10 mouse cellular contexts compared by ENCODE assay signal in the genomic region with DNA sequence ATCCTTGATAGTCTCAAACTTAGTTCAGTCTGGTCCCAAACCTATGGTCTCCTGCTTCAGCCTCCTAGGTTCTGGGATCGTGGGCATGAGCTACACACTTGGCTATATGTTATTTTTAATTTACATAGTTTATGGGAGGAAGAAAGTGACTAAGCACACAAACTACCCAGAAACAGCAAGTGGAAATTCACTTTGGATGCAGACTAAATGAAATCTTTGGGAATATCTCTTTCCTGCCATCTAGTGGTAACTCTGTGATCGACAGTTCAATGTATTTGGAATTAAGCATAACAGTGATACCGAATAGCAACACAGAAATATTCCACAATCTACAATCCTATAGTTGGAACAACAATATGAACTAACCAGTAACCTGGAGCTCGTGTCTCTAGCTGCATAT. TPM values are rescaled to one million over a fixed set of nuclear protein-coding genes. Genes with fewer than 3 reads are reported as not detected.
DNase-seq lines count a peak whose midpoint lies in the region; ATAC-seq and TF ChIP-seq lines count a peak whose summit lies in the region.
"Had no signal": no experiment of that assay in that cellular context is flagged by ENCODE, and none has a peak within 500 bp of the region (broad histone marks: within the 10 kb centered on the region; RNA-seq: fewer than 3 reads in every experiment).

No protein-coding gene starts in this region.

- H3K4me1 ChIP-seq in neural tube, embryonic 11.5 days (ENCODE audit: control insufficient read depth, insufficient read depth, low read length), result no peaks in the 10 kb centered on the region
- 0 out of 2 replicates have a peak, but pooled peaks cover 2% of the 10 kb centered on the region for H3K4me1 ChIP-seq in forebrain, embryonic 15.5 days
- H3K4me1 ChIP-seq: heart, embryonic 13.5 days had no signal

- no peak for DNase-seq in frontal cortex, postnatal 14 days (ENCODE audit: low spot score in 2 of 2)
- DNase-seq in neural tube, embryonic 11.5 days (ENCODE audit: low spot score), result peak; percentile 12
- no peak for DNase-seq in neural tube, embryonic 10.5 days (ENCODE audit: extremely low spot score, low spot score)
- no peak for DNase-seq in thymus, postnatal 4 days
- DNase-seq in ovary, postnatal 36 days (ENCODE audit: low spot score), result no peak

- H3K27me3 ChIP-seq in neural tube, embryonic 11.5 days (ENCODE audit: control insufficient read depth, insufficient read depth, low read length), result no peaks in the 10 kb centered on the region
- H3K27me3 ChIP-seq in forebrain, embryonic 15.5 days, result no peaks in the 10 kb centered on the region
- no peaks in the 10 kb centered on the region for H3K27me3 ChIP-seq in myocyte (ENCODE audit: control insufficient read depth, insufficient read depth, insufficient read length)
- H3K27me3 ChIP-seq: heart, embryonic 13.5 days had no signal

- H3K9me3 ChIP-seq in neural tube, embryonic 11.5 days (ENCODE audit: control insufficient read depth, low read length), result no peaks in the 10 kb centered on the region
- H3K9me3 ChIP-seq in forebrain, embryonic 15.5 days, result no peaks in the 10 kb centered on the region
- H3K9me3 ChIP-seq: heart, embryonic 13.5 days had no signal

- no peak overlapping the region for H3K4me2 ChIP-seq in neural tube, embryonic 11.5 days (ENCODE audit: low read depth)
- H3K4me2 ChIP-seq in forebrain, embryonic 15.5 days (replicated peaks), result no peak overlapping the region
- H3K4me2 ChIP-seq in myocyte (ENCODE audit: low read depth), result peak overlapping the region; percentile 19
- H3K4me2 ChIP-seq: heart, embryonic 13.5 days had no signal

- TF ChIP-seq POLR2A in myocyte (IDR thresholded peaks at IDR 0.05; ENCODE audit: insufficient read length, low read depth), result no peak

- H3K36me3 ChIP-seq in neural tube, embryonic 11.5 days (ENCODE audit: control insufficient read depth, insufficient read depth, low read length), result no peaks in the 10 kb centered on the region
- no peaks in the 10 kb centered on the region for H3K36me3 ChIP-seq in forebrain, embryonic 15.5 days
- no peaks in the 10 kb centered on the region for H3K36me3 ChIP-seq in myocyte (ENCODE audit: control insufficient read depth, insufficient read depth)
- H3K36me3 ChIP-seq: G1E; heart, embryonic 13.5 days had no signal

- H3K27ac ChIP-seq in neural tube, embryonic 11.5 days (ENCODE audit: low read depth, low read length), result no peak overlapping the region
- no peak overlapping the region for H3K27ac ChIP-seq in forebrain, embryonic 15.5 days (replicated peaks)
- H3K27ac ChIP-seq: heart, embryonic 13.5 days had no signal

- no peak overlapping the region for H3K9ac ChIP-seq in neural tube, embryonic 11.5 days (ENCODE audit: low read length)
- no peak overlapping the region for H3K9ac ChIP-seq in forebrain, embryonic 15.5 days (replicated peaks)
- H3K9ac ChIP-seq: heart, embryonic 13.5 days had no signal

- H3K4me3 ChIP-seq in neural tube, embryonic 11.5 days (ENCODE audit: low read depth, low read length), result no peak overlapping the region
- no peak overlapping the region for H3K4me3 ChIP-seq in forebrain, embryonic 15.5 days
- no peak overlapping the region for H3K4me3 ChIP-seq in myocyte
- H3K4me3 ChIP-seq: heart, embryonic 13.5 days had no signal

- H3K79me2 ChIP-seq in myocyte (ENCODE audit: control insufficient read depth, insufficient read depth), result no peaks in the 10 kb centered on the region

- 26% methylated on average over 4 of the region's 4 CpGs for WGBS in neural tube, embryonic 11.5 days
- 23% methylated on average over 4 of the region's 4 CpGs for WGBS in forebrain, embryonic 15.5 days

- ATAC-seq in frontal cortex, adult (ENCODE audit: low TSS enrichment), result peak; percentile 93
- ATAC-seq in neural tube, embryonic 11.5 days (ENCODE audit: insufficient read depth, low FRiP score, low TSS enrichment), result 0 out of 2 replicates have a peak, but pooled peaks have one; percentile 25
- peak; percentile 53 for ATAC-seq in forebrain, embryonic 15.5 days (replicated peaks)

- no peak overlapping the region for H3ac ChIP-seq in myocyte (ENCODE audit: control insufficient read depth, insufficient read length)

TF ChIP-seq in myocyte, 11 proteins besides CTCF, POLR2A, EP300 and RAD21:
- TF ChIP-seq REST (IDR thresholded peaks at IDR 0.05; ENCODE audit: insufficient read depth, insufficient read length) (no peak), MYOG (IDR thresholded peaks at IDR 0.05; ENCODE audit: control insufficient read depth in 1 of 3, insufficient read depth in 1 of 3, insufficient read length in 2 of 3, low read depth in 2 of 3) (no peak), POLR2AphosphoS2 (IDR thresholded peaks at IDR 0.05; ENCODE audit: insufficient read length, low read depth) (no peak), MYOD1 (IDR thresholded peaks at IDR 0.05; ENCODE audit: control insufficient read depth in 1 of 3, insufficient read length in 2 of 3, low read depth in 2 of 3) (no peak), TCF3 (IDR thresholded peaks at IDR 0.05; ENCODE audit: insufficient read length, low read depth) (no peak), USF1 (IDR thresholded peaks at IDR 0.05; ENCODE audit: low read depth) (no peak), SRF (IDR thresholded peaks at IDR 0.05; ENCODE audit: control insufficient read depth, insufficient read length, low read depth) (no peak)

RNA-seq across cellular contexts. Expression of gene Slc6a15, which starts 34.6 kb away (rescaled TPM):
- 7.3 and 9.5 TPM in 2 replicates for polyA plus RNA-seq in neural tube, embryonic 11.5 days (2014; fragmentation: Nextera tagmentation; extraction: Ambion mirVana)
- 66.5 and 89.6 TPM in 2 replicates for polyA plus RNA-seq in forebrain, embryonic 15.5 days (2015; fragmentation: Nextera tagmentation; extraction: Ambion mirVana)
- polyA plus RNA-seq in myocyte (2012; fragmentation: generic; extraction: Trizol), result 0.54 TPM
- polyA plus RNA-seq: G1E had no signal

Comparison
In these comparisons a context has a peak if more than half of its experiments do, and no peak if none do; other contexts are left out.
1. ATAC-seq: peak in every context shown above with its lines; median percentile 93 in frontal cortex, adult; 53 in forebrain, embryonic 15.5 days; 25 in neural tube, embryonic 11.5 days.